Mouse (Mus musculus) common myeloid progenitor, adult 5-6 weeks (primary cell): ENCODE results near the gene Cntfr. TPM values are rescaled to one million over a fixed set of nuclear protein-coding genes. Genes with fewer than 3 reads are reported as not detected.
A peak's percentile ranks its signal among the peaks of the same experiment; 100 is the strongest.

ENCODE experiments used
- ATAC-seq: replicated peaks from 2 replicates; pipeline ENCODE4 v1.8.0; 2016; ENCODE audit warnings: low read depth, mild to moderate bottlenecking, moderate TSS enrichment, inconsistent platforms; ENCODE audit not compliant: poor library complexity, severe bottlenecking
- total RNA-seq: library from RNA; stranded (forward); fragments of 200-1000, 187-1606 nt; gene quantifications from 2 replicates; pipeline ENCODE4 v1.2.3, GENCODE M21; 2017

The Cntfr gene
- total RNA-seq, 1 experiment from 2014 or later, result not detected

DNA sequence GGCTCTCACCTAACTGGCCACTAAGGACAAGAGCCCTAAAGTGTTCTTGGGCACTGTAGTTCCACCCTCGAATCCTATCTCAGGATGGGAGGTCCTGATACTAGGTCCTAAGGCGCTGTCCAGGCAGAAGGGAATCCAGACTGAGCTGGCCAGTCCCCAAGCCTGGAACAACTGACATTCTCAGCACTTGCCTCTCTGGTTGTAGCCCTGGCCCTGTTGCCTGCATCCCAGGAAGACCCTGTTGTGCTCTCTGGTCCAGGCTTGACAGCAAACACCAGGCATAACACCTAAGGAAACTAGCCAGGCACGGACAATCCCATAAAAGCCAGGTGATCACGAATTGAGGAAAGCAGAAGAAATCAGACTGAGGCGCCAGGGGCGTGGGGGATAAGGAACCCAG is 14.1 kb downstream of the Cntfr start:
- ATAC-seq, result no peak

GRCm38 (mm10) chr4:41681947-41682346 is 14.9 kb downstream of the Cntfr start:
- ATAC-seq, result no peak

- no peak for ATAC-seq
Observed at GRCm38 (mm10) chr4:41681176-41681575, 15.7 kb downstream of the Cntfr start.

DNA sequence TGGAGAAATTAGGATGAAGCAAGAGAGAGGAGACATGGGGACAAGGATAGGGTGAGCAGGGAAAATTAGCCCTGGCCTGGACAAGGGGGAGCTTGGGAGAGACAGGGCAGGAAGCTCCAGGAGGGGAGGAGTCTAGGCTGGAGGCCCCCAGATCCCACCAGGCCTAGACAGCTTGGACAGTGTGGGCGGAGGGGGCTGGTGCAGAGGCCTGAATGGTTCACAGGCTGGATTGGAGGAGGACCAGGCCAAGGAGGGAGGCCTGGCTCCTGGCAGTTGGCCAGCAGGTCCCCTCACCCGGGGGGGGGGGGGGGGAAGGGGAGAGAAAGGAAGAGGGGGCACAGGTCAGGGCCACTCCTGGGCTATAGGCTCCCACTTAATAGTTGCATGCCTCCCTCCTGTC is 17.6 kb downstream of the Cntfr start:
- no peak for ATAC-seq

GRCm38 (mm10) chr4:41678863-41679262 is 18.0 kb downstream of the Cntfr start:
- ATAC-seq, result no peak

DNA sequence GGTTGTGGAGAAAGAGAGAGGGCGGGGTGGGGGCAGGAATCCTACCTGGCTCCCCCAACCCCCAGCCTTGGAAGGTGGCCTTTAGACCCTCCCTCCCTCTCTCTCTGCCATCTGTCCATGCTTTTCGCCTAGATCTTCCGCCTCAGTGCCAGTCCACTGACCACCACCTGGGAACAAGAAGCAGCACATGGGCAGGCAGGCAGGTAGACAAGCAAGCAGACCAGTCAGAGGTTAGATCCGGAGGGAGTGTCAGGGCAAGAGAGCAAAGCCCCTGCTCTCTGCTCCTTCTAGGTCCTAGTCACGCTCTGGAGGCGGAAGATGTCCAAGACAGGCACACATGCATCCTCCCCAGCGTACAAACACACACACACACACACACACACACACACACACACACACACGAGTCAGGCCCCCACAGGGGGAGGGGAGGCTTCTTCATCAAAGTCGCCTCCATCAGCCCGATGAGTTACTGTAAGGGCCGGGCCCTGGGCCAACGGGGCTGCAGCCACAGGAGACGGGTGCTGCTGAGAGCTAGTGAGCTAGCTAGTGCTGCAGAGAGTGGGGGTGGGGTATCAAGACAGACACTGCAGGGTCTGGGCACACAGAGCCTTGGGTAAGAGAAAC is 19.8 kb downstream of the Cntfr start:
- no peak for ATAC-seq

GRCm38 (mm10) chr4:41676248-41677005 is 20.5 kb downstream of the Cntfr start:
- 0 out of 2 replicates have a peak, but pooled peaks have one; percentile 19 for ATAC-seq

- ATAC-seq, result no peak
Observed at GRCm38 (mm10) chr4:41673186-41673585, 23.7 kb downstream of the Cntfr start.

GRCm38 (mm10) chr4:41672522-41672963 is 24.3 kb downstream of the Cntfr start:
- no peak for ATAC-seq

DNA sequence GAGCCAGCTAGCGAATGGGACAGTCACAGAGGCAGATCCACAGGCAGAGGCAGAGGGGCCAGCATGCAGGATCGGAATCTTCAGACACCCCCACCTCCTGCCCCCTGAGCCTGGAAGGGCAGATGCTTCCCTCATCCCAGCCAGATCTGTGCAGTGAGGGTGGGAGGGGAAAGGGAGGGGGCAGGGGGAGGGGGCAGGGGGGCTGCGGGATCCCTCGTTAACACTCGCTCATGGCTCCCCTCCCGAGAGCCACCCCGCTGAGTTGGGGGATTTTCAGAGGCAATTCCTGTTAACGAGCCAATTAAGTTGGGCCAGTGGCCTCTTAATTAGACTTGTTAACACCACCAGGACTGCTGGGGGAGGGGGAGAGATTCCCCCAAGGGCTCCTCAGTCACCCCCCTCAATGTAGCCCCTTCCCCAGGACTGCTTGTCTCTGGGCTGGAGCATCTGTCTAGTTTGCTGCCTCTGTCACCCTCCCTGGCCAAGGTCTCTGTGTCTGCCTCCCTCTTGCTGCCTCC is 24.9 kb downstream of the Cntfr start:
- no peak for ATAC-seq

- no peak for ATAC-seq
Observed at GRCm38 (mm10) chr4:41671500-41671899, 25.4 kb downstream of the Cntfr start.

DNA sequence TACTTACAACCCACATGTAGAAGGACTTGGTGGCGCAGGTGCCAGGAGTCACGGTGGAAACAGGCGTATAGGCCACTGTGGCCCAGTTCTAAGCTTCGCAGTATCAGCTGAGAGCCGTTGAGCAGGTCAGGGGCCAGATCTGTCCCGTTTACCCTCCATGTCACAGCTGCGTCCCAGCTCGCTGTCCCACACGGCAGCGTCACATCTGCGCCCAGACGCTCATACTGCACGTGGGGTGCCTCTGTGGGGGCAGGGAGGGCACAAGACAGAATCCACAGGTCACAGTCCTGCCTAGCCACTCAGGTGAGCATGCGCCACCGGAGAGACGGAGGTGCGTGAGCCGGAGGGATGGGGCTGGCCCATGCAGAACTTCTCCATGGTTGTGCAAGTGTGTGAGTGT is 26.1 kb downstream of the Cntfr start:
- no peak for ATAC-seq

DNA sequence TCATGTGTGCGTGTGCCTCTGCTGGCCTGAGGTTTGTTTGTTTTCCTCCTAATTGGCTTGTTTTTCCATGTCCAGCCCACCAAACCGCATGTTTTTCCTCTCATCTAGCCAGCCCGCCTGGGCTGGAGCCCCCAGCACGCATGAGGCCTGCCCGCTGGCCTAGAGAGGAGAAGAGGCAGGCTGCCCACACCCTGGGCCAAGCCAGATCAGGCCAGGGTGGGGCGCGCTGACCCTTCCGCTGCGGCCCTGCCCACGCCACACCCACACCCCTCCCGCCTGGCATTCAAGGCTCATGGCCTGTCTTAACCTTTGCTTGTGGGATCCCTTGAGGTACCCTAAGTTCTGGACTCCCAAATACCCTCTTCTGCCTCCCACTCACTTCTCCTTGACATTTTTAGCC is 30.2 kb downstream of the Cntfr start:
- ATAC-seq, result no peak

DNA sequence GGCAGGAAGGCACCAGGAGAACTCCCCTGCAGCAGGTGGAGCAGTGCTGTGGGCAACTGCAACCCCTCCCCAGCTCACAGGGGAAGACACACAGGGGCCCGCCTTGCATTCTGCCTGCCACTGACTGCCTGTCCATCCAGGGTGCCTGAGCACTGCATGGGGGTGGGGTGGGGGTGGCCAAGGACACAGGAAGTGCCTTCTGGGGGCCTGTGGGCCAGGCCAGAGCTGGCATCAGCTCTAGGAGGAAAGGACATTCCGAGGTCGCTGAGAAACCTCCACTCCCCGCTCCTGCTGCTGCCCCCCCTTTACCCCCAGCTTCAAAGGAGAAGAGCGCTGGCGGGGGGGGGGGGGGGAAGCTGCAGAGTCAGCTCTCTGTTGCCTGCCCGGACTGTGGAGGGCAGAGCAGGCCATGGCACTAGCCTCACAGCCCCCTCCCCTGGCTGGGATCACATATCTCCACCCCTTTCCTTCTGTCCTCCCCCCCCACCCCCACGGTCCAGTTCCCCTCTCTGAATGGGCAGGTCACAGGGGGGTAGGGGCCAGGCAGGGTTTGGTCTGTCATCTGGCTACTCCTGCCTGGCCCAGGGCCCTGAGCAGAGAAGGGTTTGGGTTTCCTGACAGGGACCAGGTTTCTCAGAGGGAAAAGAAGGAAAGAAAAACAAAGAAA is 31.7 kb downstream of the Cntfr start:
- no peak for ATAC-seq

DNA sequence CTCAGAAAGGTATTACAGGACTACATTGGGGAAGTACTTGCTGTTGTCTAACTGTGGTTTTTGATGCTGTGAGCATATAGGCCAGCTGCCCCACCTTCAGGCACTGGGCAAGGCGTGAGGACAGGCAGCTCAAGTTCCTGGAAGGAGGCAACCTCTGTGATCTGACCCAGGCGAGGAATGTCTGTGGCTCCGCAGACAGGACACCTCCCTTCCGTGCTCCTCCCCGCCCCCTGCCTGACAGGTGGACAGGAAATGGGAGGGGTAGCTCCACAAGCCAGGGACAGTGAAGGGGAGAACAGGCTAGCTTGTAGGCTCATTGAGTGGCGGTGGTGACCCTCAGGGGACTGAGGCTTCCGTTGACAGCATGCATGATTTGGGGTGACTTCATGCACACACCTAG is 32.4 kb downstream of the Cntfr start:
- ATAC-seq, result no peak

DNA sequence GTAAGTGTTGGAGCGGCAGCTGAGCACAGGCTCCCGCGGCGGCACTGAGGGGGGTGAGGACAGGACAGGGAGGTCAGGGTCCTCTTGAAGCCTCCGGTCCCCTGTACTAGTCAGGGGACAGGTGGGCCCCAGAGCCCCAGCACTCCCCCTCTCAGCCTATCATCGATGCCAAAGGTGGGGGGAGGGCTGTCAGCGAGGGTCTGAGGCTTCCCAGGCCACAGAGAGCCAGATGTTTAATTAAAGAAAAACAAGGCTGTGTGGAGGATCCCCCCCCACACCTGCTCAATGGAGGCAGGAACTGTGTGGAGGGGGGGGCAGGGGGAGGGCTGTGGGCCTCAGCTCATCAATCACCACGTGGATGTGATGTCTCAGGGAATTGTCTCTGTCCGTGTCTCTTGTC is 33.3 kb downstream of the Cntfr start:
- ATAC-seq, result no peak

DNA sequence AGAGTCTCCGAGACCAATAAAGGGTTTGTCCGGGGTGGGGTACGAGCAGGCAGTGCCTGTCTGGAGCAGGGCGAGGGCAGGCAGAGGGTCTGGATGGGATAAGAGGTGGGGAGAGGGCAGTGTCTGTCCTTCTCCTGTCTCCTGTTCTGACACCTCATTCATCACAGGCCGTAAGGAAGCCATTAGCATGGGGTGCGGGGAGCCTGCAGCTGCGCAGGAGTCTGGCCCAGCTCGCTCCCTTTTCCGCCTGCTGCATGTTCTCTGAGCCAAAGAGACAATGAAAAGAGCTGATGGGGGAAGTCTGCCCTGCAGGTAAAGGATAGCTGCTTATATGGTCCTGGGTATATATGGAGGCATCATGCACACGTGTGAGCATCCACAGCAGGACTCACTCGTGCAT is 34.2 kb downstream of the Cntfr start:
- ATAC-seq, result no peak

- ATAC-seq, result no peak
Observed at GRCm38 (mm10) chr4:41660851-41661430, 35.9 kb downstream of the Cntfr start.

DNA sequence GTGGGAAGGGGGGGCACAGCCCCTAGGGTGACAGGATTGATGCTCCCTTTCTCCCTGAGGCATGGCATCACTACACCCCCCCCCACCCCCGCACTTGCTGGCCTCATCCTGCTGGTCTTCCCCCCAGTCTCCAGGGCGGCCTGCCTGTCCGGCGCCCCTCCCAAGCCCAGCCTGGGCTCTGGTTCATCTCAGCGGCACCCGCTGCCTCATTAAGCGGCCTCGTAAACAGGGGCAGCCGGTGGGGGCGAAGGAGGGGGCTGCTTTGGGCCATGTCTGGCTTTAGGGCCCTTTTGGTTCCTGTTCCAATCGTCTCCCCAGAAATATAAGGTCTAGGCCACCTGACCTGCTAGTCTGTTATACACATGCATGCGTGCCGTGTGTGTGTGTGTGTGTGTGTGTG is 37.3 kb downstream of the Cntfr start:
- ATAC-seq, result no peak

DNA sequence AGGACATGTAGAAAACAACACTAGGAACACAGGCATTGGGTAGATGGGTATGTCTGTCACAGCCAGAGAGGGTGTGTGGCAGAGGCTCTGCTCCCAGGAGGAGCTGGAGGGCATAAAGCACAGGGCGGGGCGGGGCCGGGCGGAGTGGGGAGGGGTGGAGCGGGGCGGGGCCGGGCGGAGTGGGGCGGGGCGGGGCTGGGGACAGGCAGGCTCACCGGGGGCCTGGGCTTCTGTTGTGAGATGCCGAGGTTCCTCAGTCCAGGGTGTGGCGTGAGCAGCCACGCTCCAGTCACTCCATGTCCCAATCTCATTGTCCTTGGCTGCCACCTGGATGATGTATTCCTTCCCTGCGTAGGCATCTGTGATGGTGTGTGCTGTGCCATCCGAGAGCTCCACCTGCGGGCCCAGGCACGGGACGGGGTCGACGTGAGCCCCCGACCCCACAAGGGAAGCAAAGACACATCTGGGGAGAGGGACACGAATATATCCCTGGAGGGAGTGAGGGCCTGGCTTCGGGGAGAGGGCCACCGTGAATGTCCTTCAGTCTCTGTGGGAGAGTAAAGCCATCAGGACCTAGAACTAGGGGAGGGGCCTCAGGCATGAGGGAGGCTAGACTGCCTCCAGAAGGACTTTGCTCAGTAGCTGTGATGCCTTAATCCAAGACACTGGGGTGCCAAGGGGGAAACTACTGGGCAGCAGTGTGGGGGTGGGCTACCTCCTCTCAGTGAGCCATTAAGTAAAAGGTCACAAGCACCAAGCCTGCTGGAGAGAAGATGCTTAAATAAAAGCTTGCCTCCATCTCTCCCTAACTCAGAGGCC is 38.1 kb downstream of the Cntfr start:
- ATAC-seq, result no peak
